Mouse (Mus musculus): ENCODE measurements around the gene Epb41l1.

Gene Epb41l1

GRCm38 (mm10) chr2:156425618-156426017 is 4.9 kb downstream of the Epb41l1 start:
- no peak for DNase-seq (ENCODE audit: low read depth)

GRCm38 (mm10) chr2:156426151-156426550 is 5.4 kb downstream of the Epb41l1 start:
- DNase-seq (ENCODE audit: low read depth) = no peak

- DNase-seq (ENCODE audit: low read depth) = no peak
Measured at GRCm38 (mm10) chr2:156429836-156430235, 9.1 kb downstream of the Epb41l1 start.

GRCm38 (mm10) chr2:156430326-156430725 is 9.6 kb downstream of the Epb41l1 start:
- DNase-seq (ENCODE audit: low read depth) = no peak

GRCm38 (mm10) chr2:156431409-156431808 is 10.7 kb downstream of the Epb41l1 start:
- no peak for DNase-seq (ENCODE audit: low read depth)

- no peak for DNase-seq (ENCODE audit: low read depth)
Measured at GRCm38 (mm10) chr2:156432086-156432485, 11.4 kb downstream of the Epb41l1 start.

- DNase-seq (ENCODE audit: low read depth) = no peak
Measured at GRCm38 (mm10) chr2:156432874-156433868, 12.5 kb downstream of the Epb41l1 start.

GRCm38 (mm10) chr2:156437637-156438036 is 16.9 kb downstream of the Epb41l1 start:
- DNase-seq (ENCODE audit: low read depth) = no peak

- DNase-seq (ENCODE audit: low read depth) = no peak
Measured at GRCm38 (mm10) chr2:156439666-156440462, 19.2 kb downstream of the Epb41l1 start.

- DNase-seq (ENCODE audit: low read depth) = no peak
Measured at GRCm38 (mm10) chr2:156441909-156442308, 21.2 kb downstream of the Epb41l1 start.

- no peak for DNase-seq (ENCODE audit: low read depth)
Measured at GRCm38 (mm10) chr2:156443323-156443722, 22.6 kb downstream of the Epb41l1 start.

- DNase-seq (ENCODE audit: low read depth) = no peak
Measured at GRCm38 (mm10) chr2:156446489-156447035, 25.9 kb downstream of the Epb41l1 start.

GRCm38 (mm10) chr2:156447413-156448295 is 26.9 kb downstream of the Epb41l1 start:
- DNase-seq (ENCODE audit: low read depth) = no peak

GRCm38 (mm10) chr2:156451225-156452148 is 30.8 kb downstream of the Epb41l1 start:
- DNase-seq (ENCODE audit: low read depth) = no peak

- no peak for DNase-seq (ENCODE audit: low read depth)
Measured at GRCm38 (mm10) chr2:156452149-156452536, 31.4 kb downstream of the Epb41l1 start.

GRCm38 (mm10) chr2:156453822-156454221 is 33.1 kb downstream of the Epb41l1 start:
- DNase-seq (ENCODE audit: low read depth) = no peak

GRCm38 (mm10) chr2:156455508-156456108 is 34.9 kb downstream of the Epb41l1 start:
- DNase-seq (ENCODE audit: low read depth) = no peak

GRCm38 (mm10) chr2:156456386-156457342 is 36.0 kb downstream of the Epb41l1 start:
- no peak for DNase-seq (ENCODE audit: low read depth)

GRCm38 (mm10) chr2:156457343-156457717 is 36.6 kb downstream of the Epb41l1 start:
- no peak for DNase-seq (ENCODE audit: low read depth)
